Mouse (Mus musculus): ENCODE measurements at regions not wholly inside any gene's neighbourhood (a gene's known extent, or its start where the extent isn't known, plus 50 kb on each side); places are given as distances from the start of the nearest gene placed in this dataset.

DNA sequence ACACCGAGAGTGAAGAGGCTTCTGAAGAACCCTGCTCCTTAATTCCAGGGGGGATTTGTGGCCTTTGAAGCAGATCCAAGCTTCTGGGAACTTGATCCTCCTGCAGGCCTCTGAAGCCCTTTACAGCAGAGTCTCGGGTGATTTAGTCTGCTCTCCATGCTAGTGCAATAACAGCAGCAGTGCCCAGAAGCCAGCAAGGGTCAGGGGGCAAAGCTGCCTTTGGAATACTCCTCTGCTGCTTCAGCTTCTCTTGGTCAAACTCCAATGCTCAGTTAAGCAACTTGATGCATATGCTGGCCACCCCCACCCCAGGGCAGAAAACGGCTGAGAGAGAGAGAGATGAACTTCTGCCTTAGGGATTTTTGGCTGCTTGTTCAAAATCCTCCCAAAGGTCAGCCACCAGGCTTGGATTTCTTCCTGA lies 82.8 kb upstream of the N4bp1 start:
- DNase-seq: peak; percentile 2 to 42

GRCm38 (mm10) chr8:86961218-86962195 lies 76.4 kb upstream of the N4bp1 start:
- no peak for DNase-seq

Measured in kidney, adult 8-10 months (tissue).